Mouse (Mus musculus): ENCODE measurements at regions not wholly inside any gene's neighbourhood (a gene's known extent, or its start where the extent isn't known, plus 50 kb on each side); places are given as distances from the start of the nearest gene placed in this dataset.

DNA sequence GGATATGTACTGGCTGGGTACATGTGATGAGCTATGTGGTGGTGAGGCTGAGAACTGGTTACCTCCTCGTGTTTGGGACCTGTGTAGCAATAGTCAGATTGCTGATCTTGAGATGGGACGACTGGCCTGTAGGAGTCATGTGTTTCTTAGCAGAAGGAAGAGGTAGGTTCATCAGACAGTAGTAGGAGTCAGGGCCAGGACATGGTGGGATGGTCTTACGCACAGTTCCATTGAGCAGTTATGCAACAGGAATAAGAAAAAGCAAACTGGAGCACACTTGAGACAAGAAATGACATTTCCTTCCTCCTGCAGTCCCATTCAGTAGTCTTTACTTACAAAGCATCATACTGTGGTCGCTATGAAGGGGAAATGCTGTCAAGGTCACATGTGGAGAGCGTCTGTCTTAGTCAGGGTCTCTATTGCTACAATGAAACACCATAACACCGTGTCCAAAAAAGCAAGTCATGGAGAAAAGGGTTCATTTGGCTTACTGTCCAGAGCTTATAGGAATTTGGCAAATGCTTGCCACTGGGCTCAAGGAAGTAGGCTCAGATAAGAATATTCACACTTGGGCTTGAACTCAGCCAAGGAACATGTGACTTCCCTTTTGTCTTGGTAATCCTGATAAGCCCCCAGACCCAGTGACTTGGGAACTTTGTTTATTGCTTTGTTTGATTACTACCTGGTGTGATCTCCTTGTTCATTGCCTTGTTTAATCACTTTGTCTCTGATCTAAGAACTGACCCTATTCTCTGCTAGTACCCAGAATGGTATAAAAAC lies 72.0 kb downstream of the Tnfaip3 start:
- TF ChIP-seq CTCF (IDR thresholded peaks at IDR 0.05; ENCODE audit: borderline replicate concordance, insufficient read depth, low read length) (no peak), POLR2A (IDR thresholded peaks at IDR 0.05; ENCODE audit: low read depth, low read length) (no peak)
